Mouse (Mus musculus): ENCODE data around the gene Ush1c. TPM values are rescaled to one million over a fixed set of nuclear protein-coding genes. Genes with fewer than 3 reads are reported as not detected.
A peak's percentile ranks its signal among the peaks of the same experiment; 100 is the strongest.

Gene Ush1c
- polyA plus RNA-seq, 1 experiment: not detected

GRCm38 (mm10) chr7:46279946-46280345 is 41.6 kb upstream of the Ush1c start:
- WGBS: 14% methylated on average over 6 of the region's 6 CpGs
- H3K27ac ChIP-seq (ENCODE audit: insufficient read depth, low read length): no peak overlapping the region
- TF ChIP-seq POLR2A (IDR thresholded peaks at IDR 0.05; ENCODE audit: low read depth, low read length): no peak
- peak; percentile 45; the same call in 1 of the 2 replicates for TF ChIP-seq CTCF (IDR thresholded peaks at IDR 0.05; ENCODE audit: extremely low read depth, insufficient read depth, insufficient read length, insufficient replicate concordance)
- no peaks in the 10 kb centered on the region for H3K4me1 ChIP-seq (ENCODE audit: control insufficient read depth, insufficient read depth, insufficient read length)
- H3K4me3 ChIP-seq (ENCODE audit: extremely low read depth, insufficient read depth, insufficient read length): no peak overlapping the region
- no peaks in the 10 kb centered on the region for H3K36me3 ChIP-seq (ENCODE audit: control insufficient read depth, insufficient read depth, low read length)
- H3K27me3 ChIP-seq (ENCODE audit: control insufficient read depth, insufficient read depth, low read length): no peaks in the 10 kb centered on the region
- peak; percentile 28 to 47 for DNase-seq (ENCODE audit: low read depth in 1 of 2, low spot score in 2 of 2)

- TF ChIP-seq CTCF (IDR thresholded peaks at IDR 0.05; ENCODE audit: extremely low read depth, insufficient read depth, insufficient read length, insufficient replicate concordance) (no peak), POLR2A (IDR thresholded peaks at IDR 0.05; ENCODE audit: low read depth, low read length) (no peak)
- no peak overlapping the region for H3K27ac ChIP-seq (ENCODE audit: insufficient read depth, low read length)
- no peaks in the 10 kb centered on the region for H3K36me3 ChIP-seq (ENCODE audit: control insufficient read depth, insufficient read depth, low read length)
- no peaks in the 10 kb centered on the region for H3K27me3 ChIP-seq (ENCODE audit: control insufficient read depth, insufficient read depth, low read length)
- H3K4me1 ChIP-seq (ENCODE audit: control insufficient read depth, insufficient read depth, insufficient read length): no peaks in the 10 kb centered on the region
- H3K4me3 ChIP-seq (ENCODE audit: extremely low read depth, insufficient read depth, insufficient read length): no peak overlapping the region
- DNase-seq (ENCODE audit: low read depth in 1 of 2, low spot score in 2 of 2): no peak
- 56% methylated on average over 5 of the region's 5 CpGs for WGBS
These were observed 37.9 kb upstream of the Ush1c start for GRCm38 (mm10) chr7:46276156-46276555.

GRCm38 (mm10) chr7:46251841-46252240 is 13.5 kb upstream of the Ush1c start:
- DNase-seq (ENCODE audit: low read depth in 1 of 2, low spot score in 2 of 2): no peak
- no peaks in the 10 kb centered on the region for H3K36me3 ChIP-seq (ENCODE audit: control insufficient read depth, insufficient read depth, low read length)
- no peaks in the 10 kb centered on the region for H3K4me1 ChIP-seq (ENCODE audit: control insufficient read depth, insufficient read depth, insufficient read length)
- no peaks in the 10 kb centered on the region for H3K27me3 ChIP-seq (ENCODE audit: control insufficient read depth, insufficient read depth, low read length)
- no peak overlapping the region for H3K27ac ChIP-seq (ENCODE audit: insufficient read depth, low read length)
- WGBS: 88% methylated on average over 4 of the region's 4 CpGs
- TF ChIP-seq CTCF (IDR thresholded peaks at IDR 0.05; ENCODE audit: extremely low read depth, insufficient read depth, insufficient read length, insufficient replicate concordance): no peak
- TF ChIP-seq POLR2A (IDR thresholded peaks at IDR 0.05; ENCODE audit: low read depth, low read length): no peak
- H3K4me3 ChIP-seq (ENCODE audit: extremely low read depth, insufficient read depth, insufficient read length): no peak overlapping the region

- Histone ChIP-seq H3K27me3 (ENCODE audit: control insufficient read depth, insufficient read depth, low read length) (no peaks in the 10 kb centered on the region), H3K36me3 (ENCODE audit: control insufficient read depth, insufficient read depth, low read length) (no peaks in the 10 kb centered on the region), H3K4me3 (ENCODE audit: extremely low read depth, insufficient read depth, insufficient read length) (no peak overlapping the region), H3K27ac (ENCODE audit: insufficient read depth, low read length) (no peak overlapping the region), H3K4me1 (ENCODE audit: control insufficient read depth, insufficient read depth, insufficient read length) (no peaks in the 10 kb centered on the region)
- DNase-seq (ENCODE audit: low read depth in 1 of 2, low spot score in 2 of 2): no peak
- WGBS: 76% methylated on average over 3 of the region's 3 CpGs
- TF ChIP-seq POLR2A (IDR thresholded peaks at IDR 0.05; ENCODE audit: low read depth, low read length): no peak
- TF ChIP-seq CTCF (IDR thresholded peaks at IDR 0.05; ENCODE audit: extremely low read depth, insufficient read depth, insufficient read length, insufficient replicate concordance): no peak
These were observed 9.3 kb upstream of the Ush1c start for GRCm38 (mm10) chr7:46247606-46248005.

- Histone ChIP-seq H3K27ac (ENCODE audit: insufficient read depth, low read length) (no peak overlapping the region), H3K4me3 (ENCODE audit: extremely low read depth, insufficient read depth, insufficient read length) (no peak overlapping the region), H3K4me1 (ENCODE audit: control insufficient read depth, insufficient read depth, insufficient read length) (no peaks in the 10 kb centered on the region), H3K27me3 (ENCODE audit: control insufficient read depth, insufficient read depth, low read length) (no peaks in the 10 kb centered on the region), H3K36me3 (ENCODE audit: control insufficient read depth, insufficient read depth, low read length) (no peaks in the 10 kb centered on the region)
- no peak for DNase-seq (ENCODE audit: low read depth in 1 of 2, low spot score in 2 of 2)
- TF ChIP-seq CTCF (IDR thresholded peaks at IDR 0.05; ENCODE audit: extremely low read depth, insufficient read depth, insufficient read length, insufficient replicate concordance): no peak
- no peak for TF ChIP-seq POLR2A (IDR thresholded peaks at IDR 0.05; ENCODE audit: low read depth, low read length)
These were observed 8.6 kb upstream of the Ush1c start for GRCm38 (mm10) chr7:46246876-46247275.

GRCm38 (mm10) chr7:46240696-46241095 is 2.4 kb upstream of the Ush1c start, which contains the start of gene Otog:
Otog (plus strand) TSS chr7:46240987.
- TF ChIP-seq POLR2A (IDR thresholded peaks at IDR 0.05; ENCODE audit: low read depth, low read length) (no peak), CTCF (IDR thresholded peaks at IDR 0.05; ENCODE audit: extremely low read depth, insufficient read depth, insufficient read length, insufficient replicate concordance) (no peak)
- Histone ChIP-seq H3K27me3 (ENCODE audit: control insufficient read depth, insufficient read depth, low read length) (no peaks in the 10 kb centered on the region), H3K4me1 (ENCODE audit: control insufficient read depth, insufficient read depth, insufficient read length) (no peaks in the 10 kb centered on the region), H3K27ac (ENCODE audit: insufficient read depth, low read length) (no peak within 1 kb of the TSS), H3K4me3 (ENCODE audit: extremely low read depth, insufficient read depth, insufficient read length) (no peak within 1 kb of the TSS), H3K36me3 (ENCODE audit: control insufficient read depth, insufficient read depth, low read length) (no peaks in the 10 kb centered on the region)
- 75% methylated on average over 2 of the region's 2 CpGs for WGBS
- DNase-seq (ENCODE audit: low read depth in 1 of 2, low spot score in 2 of 2): no peak

- no peak for DNase-seq (ENCODE audit: low read depth in 1 of 2, low spot score in 2 of 2)
- H3K27me3 ChIP-seq (ENCODE audit: control insufficient read depth, insufficient read depth, low read length): no peaks in the 10 kb centered on the region
- 80% methylated on average over 4 of the region's 4 CpGs for WGBS
- no peaks in the 10 kb centered on the region for H3K4me1 ChIP-seq (ENCODE audit: control insufficient read depth, insufficient read depth, insufficient read length)
- H3K36me3 ChIP-seq (ENCODE audit: control insufficient read depth, insufficient read depth, low read length): no peaks in the 10 kb centered on the region
- H3K4me3 ChIP-seq (ENCODE audit: extremely low read depth, insufficient read depth, insufficient read length): no peak overlapping the region
- TF ChIP-seq POLR2A (IDR thresholded peaks at IDR 0.05; ENCODE audit: low read depth, low read length) (no peak), CTCF (IDR thresholded peaks at IDR 0.05; ENCODE audit: extremely low read depth, insufficient read depth, insufficient read length, insufficient replicate concordance) (no peak)
- H3K27ac ChIP-seq (ENCODE audit: insufficient read depth, low read length): no peak overlapping the region
These were observed 1.8 kb upstream of the Ush1c start for GRCm38 (mm10) chr7:46240091-46240490.
